Mouse (Mus musculus) A20 (cell line): ENCODE measurements around the gene Synpo2l.
A peak's percentile ranks its signal among the peaks of the same experiment; 100 is the strongest.
"Not testable (repeated sequence)": the region's sequence is repeated elsewhere in the genome, so short reads cannot be mapped to it uniquely, and the experiment has no call there.

ENCODE experiments used
- DNase-seq: peaks from one replicate; pipeline ENCODE4 v3.0.0-alpha.2; 2011; ENCODE audit warnings: low read depth, low spot score

Synpo2l gene

DNA sequence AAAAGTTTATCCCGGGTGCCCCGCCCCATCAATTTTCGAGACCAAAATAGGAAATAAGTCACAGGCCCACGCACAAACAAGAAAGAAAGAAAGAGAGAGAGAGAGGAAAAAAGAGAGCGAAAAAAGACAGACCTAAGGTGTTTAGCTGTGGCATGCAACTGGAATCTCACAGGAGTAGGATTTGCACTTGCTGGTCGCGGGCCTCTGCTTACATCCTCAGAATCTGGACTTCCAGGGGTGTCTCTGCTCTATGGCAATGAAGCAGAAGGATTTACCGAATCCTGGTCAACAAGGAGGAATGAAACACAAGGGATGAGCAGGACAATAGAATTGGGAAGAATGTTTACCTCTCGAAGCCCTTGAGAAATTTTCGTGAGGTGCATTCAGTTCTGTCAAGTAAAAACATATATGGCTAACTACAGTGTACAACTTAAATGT lies 26.7 kb downstream of the Synpo2l start:
- DNase-seq = peak; percentile 48

DNA sequence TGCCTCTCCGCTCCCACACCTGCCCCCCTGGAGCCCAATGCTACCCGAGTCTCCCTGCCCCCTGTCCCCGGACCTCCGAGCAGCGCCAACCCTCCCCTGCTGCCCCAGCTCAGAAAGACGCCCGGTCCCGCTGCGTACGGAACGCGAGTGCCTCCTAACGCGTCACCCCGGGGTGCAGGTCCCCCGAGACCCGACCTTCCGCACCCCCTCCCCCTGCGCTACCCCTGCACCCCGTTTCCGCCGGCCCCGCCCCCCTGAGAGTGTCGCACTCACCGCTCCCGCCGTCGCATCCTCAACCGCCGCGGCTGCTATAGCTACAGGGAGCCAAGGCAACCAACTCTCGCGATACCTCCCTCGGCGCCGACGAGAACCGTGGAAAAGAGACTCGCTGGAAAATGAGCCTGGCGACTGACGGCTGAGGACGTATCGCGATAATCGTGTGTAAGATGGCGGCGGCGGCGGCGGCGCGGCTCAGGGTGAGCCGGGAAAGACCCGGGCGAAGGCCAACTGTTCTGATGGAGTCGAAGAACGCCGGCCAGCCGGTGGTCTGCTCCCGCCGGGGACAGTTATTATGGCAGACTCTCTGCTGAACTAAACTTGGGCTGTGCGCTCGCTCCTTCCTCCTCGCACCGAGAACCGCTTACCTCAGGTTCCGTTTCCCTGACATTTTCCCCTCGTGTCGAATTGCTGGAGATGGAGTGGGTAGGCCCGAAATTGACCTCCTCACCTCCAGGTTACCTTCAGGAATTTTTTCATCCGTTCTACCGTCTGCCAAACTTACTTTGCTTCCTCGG lies 27.3 kb downstream of the Synpo2l start, which contains the start of gene Usp54:
Usp54 (minus strand) TSS at position 420 of the 794 bp plus-strand sequence.
- DNase-seq = peak; percentile 99

DNA sequence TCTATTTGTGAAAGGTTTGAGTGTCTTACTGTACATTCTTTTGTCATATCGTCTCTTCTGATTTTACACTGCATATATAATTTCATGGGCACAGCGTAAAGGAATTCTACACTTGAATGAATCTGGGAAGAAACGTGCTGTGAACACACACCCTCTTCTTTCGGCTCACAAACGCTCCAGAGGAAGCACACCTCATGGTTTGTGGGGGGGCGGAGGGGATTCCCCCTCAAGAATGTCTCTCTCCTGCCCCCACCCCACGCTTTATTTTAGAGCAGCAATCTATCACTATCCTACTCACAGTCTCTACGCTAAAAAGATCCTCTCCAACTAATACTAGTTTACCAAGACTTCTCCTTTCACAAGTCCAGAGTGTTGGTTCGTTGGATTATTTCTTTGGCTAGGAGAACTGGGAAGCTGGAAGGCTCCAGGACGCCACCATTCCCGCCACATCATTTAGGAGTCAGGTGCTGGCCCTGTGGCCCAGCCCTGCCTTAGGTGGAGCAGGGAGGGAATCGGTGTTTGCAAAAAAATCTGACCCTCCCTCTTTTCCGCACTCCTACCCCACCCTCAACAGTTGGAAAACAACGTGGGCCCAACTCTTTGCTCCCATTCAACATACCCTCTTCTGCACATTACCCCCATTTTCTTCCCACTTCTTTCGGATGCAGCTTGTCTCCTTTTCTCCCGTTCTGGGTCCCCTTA lies 28.1 kb downstream of the Synpo2l start:
- DNase-seq = peak; percentile 90

DNA sequence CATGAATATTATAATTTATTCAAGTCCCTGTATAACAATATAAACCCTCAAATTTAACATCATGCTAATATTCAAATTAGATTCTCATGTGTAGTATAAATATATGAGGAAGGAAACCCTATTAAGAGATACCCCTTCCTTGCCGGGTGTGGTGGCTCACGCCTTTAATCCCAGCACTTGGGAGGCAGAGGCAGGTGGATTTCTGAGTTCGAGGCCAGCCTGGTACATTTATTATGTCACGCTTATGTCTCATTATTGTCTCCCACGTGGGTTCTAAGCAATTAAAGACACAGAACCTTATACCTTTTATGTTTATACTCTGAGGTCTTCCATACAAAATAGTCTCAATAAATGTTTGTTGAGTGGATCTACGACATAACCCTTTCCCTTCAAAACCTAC lies 29.5 kb downstream of the Synpo2l start:
- DNase-seq = peak; percentile 30

DNA sequence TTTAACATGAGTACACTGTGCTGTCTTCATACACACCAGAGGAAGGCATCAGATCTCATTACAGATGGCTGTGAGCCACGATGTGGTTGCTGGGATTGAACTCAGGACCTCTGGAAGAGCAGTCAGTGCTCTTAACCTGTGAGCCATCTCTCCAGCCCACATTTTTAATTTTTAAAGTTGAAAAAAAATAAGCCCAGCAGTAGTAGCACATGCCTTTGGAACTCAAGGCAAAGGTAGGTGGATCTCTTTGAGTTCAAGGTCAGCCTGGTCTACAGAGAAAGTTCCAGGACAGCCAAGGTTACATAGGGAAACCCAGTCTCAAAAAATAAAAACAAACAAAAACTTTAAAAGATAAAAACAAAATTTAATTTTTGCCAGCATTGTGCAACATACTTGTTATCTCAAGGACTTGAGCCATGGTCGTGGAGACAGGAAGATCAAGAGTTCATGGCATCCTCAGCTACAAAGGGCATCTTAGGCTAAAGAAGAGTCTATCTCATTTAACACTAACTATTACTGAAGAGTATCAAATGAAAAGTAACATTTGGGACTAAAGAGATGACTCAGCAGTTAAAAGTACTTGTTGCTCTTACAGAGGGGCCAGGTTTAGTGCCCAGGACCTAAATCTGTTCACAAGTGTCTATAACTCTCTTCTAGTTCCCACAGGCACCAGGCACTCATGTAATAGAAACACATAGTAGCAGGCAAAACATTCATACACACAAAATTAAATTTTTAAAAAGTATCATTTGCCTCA lies 30.2 kb downstream of the Synpo2l start:
- no peak for DNase-seq

DNA sequence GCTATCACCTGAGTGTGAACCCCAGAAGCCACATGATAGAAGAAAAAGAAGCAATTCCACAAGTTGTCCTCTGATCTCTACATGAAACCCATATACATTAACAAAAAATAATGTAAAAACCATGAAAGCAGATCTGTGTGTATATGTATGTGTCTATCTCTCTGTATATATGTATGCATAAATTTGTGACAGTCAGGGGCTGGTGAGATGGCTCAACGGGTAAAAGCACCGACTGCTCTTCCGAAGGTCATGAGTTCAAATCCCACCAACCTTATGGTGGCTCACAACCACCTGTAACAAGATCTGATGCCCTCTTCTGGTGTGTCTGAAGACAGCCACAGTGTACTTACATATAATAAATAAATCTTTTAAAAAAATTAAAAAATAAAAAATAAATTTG lies 31.2 kb downstream of the Synpo2l start:
- DNase-seq = not testable (repeated sequence)

DNA sequence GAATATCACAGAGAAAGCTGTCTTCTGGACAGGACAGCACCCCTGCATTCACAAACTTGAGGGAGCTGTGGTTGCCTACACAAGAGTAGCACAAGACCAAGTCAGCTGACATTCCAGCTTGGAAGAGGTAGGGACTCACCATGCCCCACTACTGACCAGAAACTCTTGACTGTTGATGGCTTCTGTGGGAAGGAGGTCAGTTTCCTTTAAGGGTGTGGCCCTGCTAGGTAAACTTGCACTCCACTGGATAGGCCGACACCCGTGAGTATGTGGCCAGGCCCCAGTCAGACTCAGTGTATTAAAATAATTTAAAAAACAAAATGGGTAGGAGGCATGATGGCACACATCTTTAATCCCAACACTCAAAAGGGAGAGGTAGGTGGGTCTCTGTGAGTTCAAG lies 32.6 kb downstream of the Synpo2l start:
- DNase-seq = no peak

DNA sequence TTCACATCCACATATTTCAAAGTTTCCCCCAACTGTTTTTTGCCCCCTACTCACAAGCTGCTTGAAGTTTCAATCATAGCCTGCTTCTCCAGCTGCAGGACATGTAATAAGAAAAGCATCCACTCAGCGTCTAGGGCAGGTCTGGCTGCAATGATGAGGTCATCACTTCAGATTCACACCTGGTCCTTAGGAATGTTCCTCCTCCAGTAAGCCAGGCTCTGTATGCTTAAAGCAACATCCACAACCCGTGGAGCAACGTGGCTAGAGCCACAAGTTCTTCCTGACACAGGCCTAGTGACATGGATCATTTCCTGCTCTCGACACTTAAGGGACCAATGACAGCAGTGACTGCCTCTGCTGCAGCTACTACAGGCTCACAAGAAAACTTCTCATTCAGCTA lies 36.9 kb downstream of the Synpo2l start:
- DNase-seq = no peak

DNA sequence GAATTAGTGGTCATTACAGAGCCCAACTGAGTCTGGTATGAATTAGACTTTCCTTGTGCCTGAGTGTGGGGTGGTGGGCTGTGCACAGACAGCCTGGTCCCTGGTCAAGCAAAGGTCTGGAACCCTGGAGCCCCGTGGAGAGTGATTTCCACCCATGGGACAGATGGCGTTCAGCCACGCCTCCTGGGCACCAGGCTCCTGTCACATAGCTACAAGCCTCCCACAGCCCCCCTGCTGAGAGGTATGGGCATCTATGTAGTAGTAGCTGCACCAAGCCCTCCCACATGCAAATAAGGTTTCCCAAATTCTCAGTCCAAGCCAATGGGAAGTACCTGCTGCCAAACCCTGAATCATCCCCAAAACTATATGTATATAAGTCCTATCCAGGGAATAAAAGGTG lies 41.2 kb downstream of the Synpo2l start:
- DNase-seq = no peak

DNA sequence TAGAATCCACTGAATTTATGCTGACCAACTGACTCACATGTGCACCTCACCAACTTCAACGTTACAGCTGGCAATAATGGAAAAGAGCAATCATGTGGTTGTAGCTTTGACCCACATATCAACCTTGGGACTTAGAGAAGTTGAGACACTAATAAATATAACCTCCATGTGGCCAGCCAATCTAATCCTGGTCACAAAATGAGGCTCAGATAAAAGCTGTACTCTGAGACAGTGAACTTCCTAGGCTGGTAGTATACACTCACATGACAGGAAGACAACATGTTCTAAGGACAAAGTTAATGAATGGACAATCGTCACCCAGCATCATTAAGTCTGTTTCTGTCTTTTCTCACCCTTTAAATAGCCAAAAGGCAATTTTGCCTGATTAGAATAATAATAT lies 41.7 kb downstream of the Synpo2l start:
- no peak for DNase-seq

DNA sequence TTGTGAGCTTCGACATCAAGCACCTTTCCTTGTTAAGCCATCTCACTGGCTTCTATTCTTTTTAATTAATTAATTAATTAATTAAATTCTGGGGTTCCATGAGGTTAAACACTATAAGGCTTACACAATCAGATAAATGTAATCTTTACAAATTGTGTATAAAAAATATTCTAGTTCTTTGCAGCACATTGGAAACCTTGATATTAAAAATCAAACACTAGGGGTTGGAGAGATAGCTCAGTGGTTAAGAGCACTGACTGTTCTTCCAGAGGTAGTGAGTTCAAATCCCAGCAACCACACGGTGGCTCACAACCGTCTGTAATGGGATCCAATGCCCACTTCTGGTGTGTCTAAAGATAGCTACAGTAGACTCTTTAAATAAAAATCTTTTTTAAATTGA lies 45.2 kb downstream of the Synpo2l start:
- DNase-seq = no peak

DNA sequence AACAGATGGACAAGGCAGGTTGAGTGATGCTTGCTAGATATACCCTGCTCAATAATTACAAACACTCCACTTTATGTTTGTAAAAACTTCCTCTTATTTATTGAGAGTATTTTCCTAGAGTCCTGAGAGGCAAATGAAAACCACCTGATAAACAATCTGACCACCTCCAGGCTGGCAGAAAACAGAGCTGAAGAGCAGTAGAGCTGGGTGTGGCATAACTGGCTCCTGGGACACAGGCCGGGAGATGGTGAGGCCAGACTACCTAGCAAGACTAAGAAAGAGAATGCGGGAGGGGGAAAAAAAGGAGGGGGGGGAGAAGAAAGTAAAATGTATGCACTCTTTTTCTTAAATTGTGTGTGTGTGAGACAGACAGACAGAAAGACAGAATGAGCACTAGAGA lies 45.7 kb downstream of the Synpo2l start:
- no peak for DNase-seq

DNA sequence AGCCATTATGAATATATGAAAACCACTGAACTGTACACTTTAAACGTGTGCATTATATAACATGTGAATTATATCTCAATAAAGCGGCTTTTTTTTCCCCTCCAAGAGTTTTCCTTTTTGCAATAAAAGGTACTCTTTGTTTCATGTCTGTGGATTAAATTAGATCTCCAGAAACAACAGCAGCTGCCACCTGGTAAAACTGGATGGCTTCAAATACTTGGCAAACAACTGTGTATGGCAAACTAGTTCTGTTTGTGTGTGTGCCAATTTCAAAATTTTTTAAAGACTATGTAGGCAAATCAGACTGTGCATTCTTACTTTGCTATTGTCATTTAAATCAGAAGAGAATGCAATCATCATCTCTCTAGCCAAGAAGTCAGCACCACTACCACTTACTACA lies 46.3 kb downstream of the Synpo2l start:
- DNase-seq = no peak

DNA sequence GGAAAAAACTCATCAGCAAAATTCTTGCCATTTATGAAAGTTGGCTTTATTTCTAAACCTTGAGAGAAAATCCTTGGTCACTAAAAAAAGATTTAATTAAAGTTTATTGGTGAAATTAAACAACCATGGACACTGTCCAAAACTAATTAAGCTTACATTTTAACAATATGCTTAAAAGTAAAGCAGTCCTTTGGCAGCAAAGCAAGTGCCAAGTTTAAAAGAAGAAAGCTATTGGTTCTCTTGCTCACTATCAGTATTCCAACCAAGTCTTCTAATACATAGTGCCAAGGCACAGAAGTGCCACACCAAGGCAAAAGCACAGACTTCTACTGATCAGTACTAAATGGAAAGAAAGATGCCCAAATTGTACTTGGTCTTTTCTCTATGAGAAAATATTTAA lies 49.0 kb downstream of the Synpo2l start:
- no peak for DNase-seq

DNA sequence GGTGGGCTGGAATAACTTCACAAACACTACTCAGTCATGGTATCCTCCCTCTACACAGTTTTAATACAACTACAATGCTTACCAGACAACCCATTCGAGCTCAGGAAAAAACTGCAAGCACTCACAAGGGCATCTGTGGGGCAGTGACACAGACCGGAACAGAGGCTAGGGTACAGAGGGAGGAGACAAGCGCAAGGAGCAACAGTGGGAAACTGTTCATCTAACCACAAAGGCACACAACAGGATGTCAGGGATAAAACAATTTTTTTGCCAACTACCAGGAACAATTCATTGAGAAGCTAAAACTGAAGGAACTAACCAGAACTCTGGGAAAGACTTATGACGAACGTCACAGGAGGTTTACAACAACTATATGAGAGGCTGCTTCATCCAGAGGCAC lies 49.9 kb downstream of the Synpo2l start:
- no peak for DNase-seq

DNA sequence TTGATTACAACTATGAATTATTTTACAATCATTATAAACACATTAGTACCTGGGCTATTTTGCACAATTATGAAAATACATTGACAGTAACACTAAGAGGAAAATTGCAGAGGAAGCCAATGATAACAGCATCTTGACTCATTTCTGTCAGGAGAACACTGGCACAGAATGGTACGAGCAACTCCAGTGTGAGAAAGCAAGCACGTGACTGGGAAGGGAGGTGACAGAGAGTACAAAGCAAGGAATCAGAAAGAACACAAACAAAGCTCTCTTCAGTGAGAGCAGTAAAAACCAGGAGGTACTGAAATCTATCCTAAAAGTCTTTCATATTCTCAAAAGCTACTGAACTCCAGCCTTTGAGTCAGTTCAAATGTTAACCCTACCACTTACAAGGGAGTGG lies 51.7 kb downstream of the Synpo2l start:
- no peak for DNase-seq

DNA sequence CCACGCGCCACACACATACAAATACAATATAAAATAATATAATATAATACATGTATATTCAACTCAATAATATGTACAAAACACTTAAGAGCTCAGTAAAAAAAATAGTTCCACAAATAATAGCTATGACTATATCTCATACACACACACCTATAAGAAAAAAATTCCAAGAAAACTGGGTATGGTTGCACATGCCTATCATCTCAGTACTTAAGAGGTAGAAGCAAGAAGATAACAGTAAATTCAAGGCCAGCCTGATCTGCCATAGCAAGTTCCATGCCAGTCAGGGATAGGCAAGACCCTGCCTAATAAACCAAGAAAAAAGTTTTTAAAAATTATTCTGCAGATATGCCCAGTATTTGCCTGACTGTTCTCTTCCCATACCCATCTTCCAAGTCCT lies 53.1 kb downstream of the Synpo2l start:
- no peak for DNase-seq

DNA sequence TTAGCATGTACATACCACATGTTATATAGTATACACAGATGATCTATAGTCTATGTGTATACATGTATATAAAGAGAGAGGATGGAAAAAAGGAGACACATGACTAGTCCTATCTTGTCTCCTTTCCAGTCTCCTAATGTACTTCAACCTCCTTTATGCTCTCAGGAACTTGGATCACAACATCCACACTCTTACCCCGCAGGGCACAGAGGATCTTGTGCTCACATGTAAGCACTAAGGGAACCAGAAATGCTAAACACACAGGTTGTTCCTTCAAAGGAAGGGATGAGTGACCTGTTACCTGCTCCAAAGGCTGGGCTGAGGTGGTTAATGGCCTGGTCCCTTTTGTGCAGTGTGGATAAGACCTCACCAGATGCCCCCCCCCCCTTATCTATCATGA lies 55.3 kb downstream of the Synpo2l start:
- no peak for DNase-seq

DNA sequence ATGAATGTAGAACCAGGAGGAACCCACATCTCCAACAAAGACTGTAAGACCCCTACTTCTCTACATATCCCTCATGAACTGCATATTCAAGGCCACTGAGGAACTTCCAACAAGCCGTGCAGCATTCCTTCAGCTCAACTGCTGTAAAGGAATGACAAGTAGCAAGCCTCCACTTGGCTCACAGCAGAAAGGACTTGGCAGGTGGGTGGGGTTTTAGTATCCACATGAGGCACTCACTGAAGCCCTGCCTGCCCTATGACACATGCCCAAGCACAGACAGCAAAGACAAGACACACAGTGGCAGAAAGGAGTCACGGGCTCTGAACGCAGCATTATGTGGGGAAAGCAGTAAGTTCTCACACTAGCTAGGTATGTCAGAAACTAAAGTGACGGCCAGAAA lies 58.0 kb downstream of the Synpo2l start:
- DNase-seq = no peak

DNA sequence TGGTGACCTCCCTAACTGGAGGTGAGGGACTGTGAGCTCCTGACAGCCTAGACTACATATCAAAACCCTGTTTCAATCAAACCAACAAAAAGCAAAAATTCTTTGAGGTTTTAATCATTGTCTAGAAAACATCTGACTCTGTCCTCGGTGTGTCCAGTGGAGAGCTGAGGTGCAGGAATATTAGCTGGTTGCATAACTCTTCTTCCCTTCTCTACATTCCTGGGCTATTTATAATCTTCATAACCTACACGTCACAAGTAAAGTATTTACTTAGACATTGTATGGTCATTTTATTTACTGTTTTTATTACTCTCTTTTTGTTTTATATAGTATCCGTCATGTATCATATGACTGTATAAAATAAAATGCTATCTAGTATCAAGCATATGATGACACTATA lies 58.6 kb downstream of the Synpo2l start:
- DNase-seq = no peak
